Mouse (Mus musculus) lung, embryonic 14.5 days (tissue): ENCODE data around the gene Ugt3a1. TPM values are rescaled to one million over a fixed set of nuclear protein-coding genes. Genes with fewer than 3 reads are reported as not detected.
"Not testable (repeated sequence)": the region's sequence is repeated elsewhere in the genome, so short reads cannot be mapped to it uniquely, and the experiment has no call there.

Experiments used
- ATAC-seq: fragments of 200-750 bp; cut with Nextera tagmentation; 2 replicates; pipeline ENCODE4 v1.8.0; 2017; ENCODE audit warnings: mild to moderate bottlenecking, moderate TSS enrichment, moderate library complexity; ENCODE audit not compliant: insufficient read depth
- DNase-seq: peaks from one replicate; pipeline ENCODE4 v3.0.0-alpha.2; 2015
- H3K27ac ChIP-seq: fragments of 300-500 bp; sonication (generic); 2 replicates; pipeline ENCODE4 v1.5.1; 2014; ENCODE audit warnings: low read depth, mild to moderate bottlenecking, moderate library complexity
- H3K27me3 ChIP-seq: fragments of 300-500 bp; sonication (generic); 2 replicates; pipeline ENCODE4 v1.6.1; 2014; ENCODE audit warnings: low read length, control low read depth; ENCODE audit not compliant: insufficient read depth
- H3K36me3 ChIP-seq: fragments of 300-500 bp; sonication (generic); 2 replicates; pipeline ENCODE4 v1.6.1; 2014; ENCODE audit warnings: control low read depth; ENCODE audit not compliant: insufficient read depth
- H3K4me1 ChIP-seq: fragments of 300-500 bp; sonication (generic); 2 replicates; pipeline ENCODE4 v1.6.1; 2014; ENCODE audit warnings: antibody characterized with exemption, control low read depth; ENCODE audit not compliant: insufficient read depth
- H3K4me2 ChIP-seq: fragments of 300-500 bp; sonication (generic); 2 replicates; pipeline ENCODE4 v1.6.1; 2014; ENCODE audit warnings: mild to moderate bottlenecking
- H3K4me3 ChIP-seq: fragments of 300-500 bp; sonication (generic); 2 replicates; pipeline ENCODE4 v1.5.1; 2014; ENCODE audit warnings: low read depth, low read length
- H3K9ac ChIP-seq: fragments of 300-500 bp; sonication (generic); 2 replicates; pipeline ENCODE4 v1.6.1; 2014
- H3K9me3 ChIP-seq: fragments of 300-500 bp; sonication (generic); 2 replicates; pipeline ENCODE4 v1.6.1; 2016; ENCODE audit warnings: low read depth, low read length, control low read depth
- CTCF ChIP-seq: IDR thresholded peaks from 2 replicates; pipeline ENCODE4 v1.5.1; 2016; ENCODE audit warnings: antibody characterized with exemption, low read depth
- WGBS: fragments of 180-500 bp; shearing (Covaris S2); extraction: QIAGEN DNeasy Blood & Tissue Kit; methylation state at CpG from one replicate; pipeline ENCODE4 v1.1.7; 2014; 5-methylcytosine and 5-hydroxymethylcytosine counted together
- polyA plus RNA-seq: library from polyadenylated mRNA; unstranded; fragments of >200 nt; fragmentation: Nextera tagmentation; extraction: Ambion mirVana; gene quantifications from 2 replicates; pipeline ENCODE4 v1.2.1, GENCODE M21; 2014

The Ugt3a1 gene
- not detected in 2 replicates for polyA plus RNA-seq

DNA sequence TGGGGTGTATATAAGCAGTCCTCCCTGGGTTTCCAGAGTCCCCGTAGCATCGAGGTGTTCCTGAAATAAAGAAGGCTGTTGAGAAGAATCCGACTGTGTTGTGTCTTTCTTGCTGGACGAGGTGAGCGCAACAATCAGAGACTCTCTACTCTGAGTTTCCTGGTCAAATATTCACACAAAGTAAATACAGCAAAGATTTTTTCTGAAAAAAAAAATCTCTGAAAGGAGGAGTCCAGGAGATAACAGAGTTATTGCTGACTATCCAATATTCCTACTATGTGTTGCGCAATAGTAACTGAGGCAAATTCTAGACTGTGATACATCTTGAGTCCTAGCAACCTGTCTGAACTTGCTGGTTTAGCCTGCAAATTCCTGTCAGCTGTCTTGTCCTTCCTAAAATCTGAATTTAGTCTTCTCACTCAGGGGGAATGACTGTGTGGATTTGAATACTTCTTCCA, at the start of gene Ugt3a1:
TSS of gene Ugt3a1 (plus strand) at position 51 of the 458 bp plus-strand sequence.
- H3K9me3 ChIP-seq = no peaks in the 10 kb centered on the region
- H3K36me3 ChIP-seq = no peaks in the 10 kb centered on the region
- no peak within 1 kb of the TSS for H3K27ac ChIP-seq
- no peak for TF ChIP-seq CTCF
- H3K4me2 ChIP-seq = no peak within 1 kb of the TSS
- H3K4me1 ChIP-seq = no peaks in the 10 kb centered on the region
- 86% methylated on average over 6 of the region's 6 CpGs for WGBS
- DNase-seq (no peak), ATAC-seq (no peak)
- no peak within 1 kb of the TSS for H3K9ac ChIP-seq
- no peaks in the 10 kb centered on the region for H3K27me3 ChIP-seq
- H3K4me3 ChIP-seq = no peak within 1 kb of the TSS

- not testable (repeated sequence) for H3K4me2 ChIP-seq, DNase-seq, ATAC-seq, H3K9ac ChIP-seq, H3K36me3 ChIP-seq, H3K9me3 ChIP-seq, H3K4me1 ChIP-seq, H3K27ac ChIP-seq, H3K27me3 ChIP-seq, H3K4me3 ChIP-seq
- WGBS = 71% methylated on average over 4 of the region's 4 CpGs
Observed at GRCm38 (mm10) chr15:9230917-9231316, 45.8 kb upstream of the Ugt3a1 start.

GRCm38 (mm10) chr15:9246345-9246744, 30.3 kb upstream of the Ugt3a1 start:
- Histone ChIP-seq H3K36me3 (no peaks in the 10 kb centered on the region), H3K9me3 (no peaks in the 10 kb centered on the region), H3K9ac (no peak overlapping the region), H3K4me1 (no peaks in the 10 kb centered on the region), H3K4me3 (no peak overlapping the region), H3K27ac (no peak overlapping the region), H3K4me2 (no peak overlapping the region), H3K27me3 (no peaks in the 10 kb centered on the region)
- no peak for ATAC-seq
- DNase-seq = no peak
- no peak for TF ChIP-seq CTCF

- Histone ChIP-seq H3K4me2 (no peak overlapping the region), H3K4me3 (no peak overlapping the region), H3K9me3 (no peaks in the 10 kb centered on the region), H3K4me1 (no peaks in the 10 kb centered on the region), H3K36me3 (no peaks in the 10 kb centered on the region), H3K27me3 (no peaks in the 10 kb centered on the region), H3K9ac (no peak overlapping the region), H3K27ac (no peak overlapping the region)
- DNase-seq = no peak
- no peak for TF ChIP-seq CTCF
- WGBS = 92% methylated on average over 3 of the region's 3 CpGs
- ATAC-seq = no peak
Observed at GRCm38 (mm10) chr15:9252891-9253290, 23.8 kb upstream of the Ugt3a1 start.

DNA sequence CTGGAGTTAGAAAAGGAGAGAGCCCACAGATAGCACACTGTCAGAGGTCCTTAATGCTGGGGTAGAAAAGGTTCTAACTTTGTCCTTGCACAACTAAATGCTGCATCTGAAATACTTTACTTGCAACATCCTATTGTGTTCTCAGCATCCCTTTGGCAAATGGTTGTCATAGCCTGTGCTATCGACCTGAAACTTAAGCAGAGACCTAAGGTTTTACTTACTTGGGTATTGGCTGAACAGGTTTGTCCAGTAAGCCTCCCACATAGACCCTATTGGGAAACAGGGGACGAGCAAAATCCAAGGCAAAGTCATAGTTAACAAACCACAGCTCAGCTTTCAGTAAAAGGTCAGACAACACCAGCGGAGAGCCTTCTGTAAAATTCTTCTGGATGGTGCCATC, 16.1 kb upstream of the Ugt3a1 start:
- Histone ChIP-seq H3K4me1 (no peaks in the 10 kb centered on the region), H3K27ac (no peak overlapping the region), H3K27me3 (no peaks in the 10 kb centered on the region), H3K36me3 (no peaks in the 10 kb centered on the region), H3K4me3 (no peak overlapping the region), H3K9me3 (no peaks in the 10 kb centered on the region), H3K4me2 (no peak overlapping the region), H3K9ac (no peak overlapping the region)
- 66% methylated on average over 3 of the region's 3 CpGs for WGBS
- DNase-seq (no peak), ATAC-seq (no peak)
- no peak for TF ChIP-seq CTCF

DNA sequence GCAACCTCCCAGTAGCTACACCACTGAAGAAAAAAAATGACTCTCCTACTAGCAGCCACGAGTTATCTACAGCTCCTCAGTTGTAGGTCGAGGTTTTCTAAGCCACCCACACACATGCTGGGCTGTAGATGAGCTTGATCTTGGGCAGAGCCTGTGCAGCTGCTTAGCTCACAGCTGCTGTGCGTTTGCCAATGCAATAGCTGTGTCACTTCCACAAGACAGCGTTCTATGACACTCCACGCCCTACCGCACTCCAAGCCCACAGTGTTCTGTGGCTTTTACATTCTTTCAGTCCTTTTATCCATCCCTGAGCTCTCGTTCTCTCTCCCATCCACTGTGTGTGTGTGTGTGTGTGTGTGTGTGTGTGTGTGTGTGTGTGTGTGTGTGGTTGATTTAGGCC, 4.8 kb upstream of the Ugt3a1 start:
- Histone ChIP-seq H3K4me2 (no peak overlapping the region), H3K27me3 (no peaks in the 10 kb centered on the region), H3K9ac (no peak overlapping the region), H3K4me1 (no peaks in the 10 kb centered on the region), H3K9me3 (no peaks in the 10 kb centered on the region), H3K27ac (no peak overlapping the region), H3K36me3 (no peaks in the 10 kb centered on the region), H3K4me3 (no peak overlapping the region)
- ATAC-seq (no peak), DNase-seq (no peak)
- 60% methylated on average over 7 of the region's 7 CpGs for WGBS
- no peak for TF ChIP-seq CTCF

- no peaks in the 10 kb centered on the region for H3K36me3 ChIP-seq
- no peak overlapping the region for H3K4me2 ChIP-seq
- H3K27ac ChIP-seq = no peak overlapping the region
- WGBS = 75% methylated on average over 3 of the region's 3 CpGs
- TF ChIP-seq CTCF = no peak
- no peaks in the 10 kb centered on the region for H3K9me3 ChIP-seq
- H3K27me3 ChIP-seq = no peaks in the 10 kb centered on the region
- no peak overlapping the region for H3K9ac ChIP-seq
- H3K4me1 ChIP-seq = no peaks in the 10 kb centered on the region
- ATAC-seq (no peak), DNase-seq (no peak)
- H3K4me3 ChIP-seq = no peak overlapping the region
Observed at GRCm38 (mm10) chr15:9279026-9279425, 2.3 kb downstream of the Ugt3a1 start.

DNA sequence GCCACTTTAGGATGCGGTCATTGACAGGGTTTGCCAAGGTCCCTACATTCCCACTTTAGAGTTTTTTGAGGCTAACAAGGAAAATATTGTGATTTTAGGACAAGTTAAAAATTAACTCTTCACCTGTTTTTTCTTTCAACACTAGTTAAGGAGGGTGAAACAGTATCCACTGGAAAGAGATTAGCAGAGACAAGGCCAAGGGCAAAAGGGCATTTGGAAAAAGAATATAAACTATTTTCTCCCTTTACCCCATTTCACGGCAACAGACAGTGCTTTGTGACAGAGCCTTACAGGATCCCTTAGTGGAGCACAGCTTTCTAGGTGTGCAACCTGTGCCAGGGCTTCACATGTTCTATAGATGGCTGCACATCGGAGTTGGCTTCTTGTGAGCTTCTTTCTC, 2.9 kb downstream of the Ugt3a1 start:
- Histone ChIP-seq H3K27me3 (no peaks in the 10 kb centered on the region), H3K9ac (no peak overlapping the region), H3K4me2 (no peak overlapping the region), H3K9me3 (no peaks in the 10 kb centered on the region), H3K27ac (no peak overlapping the region), H3K36me3 (no peaks in the 10 kb centered on the region), H3K4me1 (no peaks in the 10 kb centered on the region), H3K4me3 (no peak overlapping the region)
- no peak for ATAC-seq
- no peak for TF ChIP-seq CTCF
- 79% methylated on average over 3 of the region's 3 CpGs for WGBS
- no peak for DNase-seq
